Mouse (Mus musculus) kidney, embryonic 16.5 days (tissue): ENCODE measurements at regions not wholly inside any gene's neighbourhood (a gene's known extent, or its start where the extent isn't known, plus 50 kb on each side); places are given as distances from the start of the nearest gene placed in this dataset.

Source experiments
- ATAC-seq: fragments of 200-750 bp; cut with Nextera tagmentation; 2 replicates; pipeline ENCODE4 v1.8.0; 2017; ENCODE audit warnings: moderate TSS enrichment; ENCODE audit not compliant: low FRiP score, low TSS enrichment
- H3K27ac ChIP-seq: fragments of 300-500 bp; sonication (generic); 2 replicates; pipeline ENCODE4 v1.5.1; 2014; ENCODE audit warnings: low read length
- H3K27me3 ChIP-seq: fragments of 300-500 bp; sonication (generic); 2 replicates; pipeline ENCODE4 v1.6.1; 2014; ENCODE audit warnings: low read length, control low read depth, mixed read lengths; ENCODE audit not compliant: insufficient read depth
- H3K36me3 ChIP-seq: fragments of 300-500 bp; sonication (generic); 2 replicates; pipeline ENCODE4 v1.6.1; 2014; ENCODE audit warnings: low read length, control low read depth, mixed read lengths; ENCODE audit not compliant: insufficient read depth
- H3K4me1 ChIP-seq: fragments of 300-500 bp; sonication (generic); 2 replicates; pipeline ENCODE4 v1.6.1; 2014; ENCODE audit warnings: low read length, control low read depth, mixed read lengths; ENCODE audit not compliant: insufficient read depth
- H3K4me2 ChIP-seq: fragments of 300-500 bp; sonication (generic); replicated peaks from 2 replicates; pipeline ENCODE4 v1.6.1; 2014; ENCODE audit warnings: low read depth, low read length
- H3K4me3 ChIP-seq: fragments of 300-500 bp; sonication (generic); 2 replicates; pipeline ENCODE4 v1.5.1; 2014; ENCODE audit warnings: mild to moderate bottlenecking, low read length
- H3K9ac ChIP-seq: fragments of 300-500 bp; sonication (generic); replicated peaks from 2 replicates; pipeline ENCODE4 v1.6.1; 2014; ENCODE audit warnings: low read length
- H3K9me3 ChIP-seq: fragments of 300-500 bp; sonication (generic); 2 replicates; pipeline ENCODE4 v1.6.1; 2016; ENCODE audit warnings: low read length, control low read depth
- WGBS: fragments of 180-500 bp; shearing (Covaris S2); extraction: QIAGEN DNeasy Blood & Tissue Kit; methylation state at CpG from one replicate; pipeline ENCODE4 v1.1.7; 2014; 5-methylcytosine and 5-hydroxymethylcytosine counted together

GRCm38 (mm10) chr12:29100042-29100570 is 348.5 kb downstream of the Eipr1 start:
- Histone ChIP-seq H3K9ac (no peak overlapping the region), H3K9me3 (no peaks in the 10 kb centered on the region), H3K4me2 (no peak overlapping the region), H3K4me3 (no peak overlapping the region), H3K27me3 (no peaks in the 10 kb centered on the region), H3K4me1 (peaks cover 20% of the 10 kb centered on the region), H3K27ac (no peak overlapping the region), H3K36me3 (no peaks in the 10 kb centered on the region)
- WGBS: 55% methylated on average over 3 of the region's 3 CpGs
- no peak for ATAC-seq

DNA sequence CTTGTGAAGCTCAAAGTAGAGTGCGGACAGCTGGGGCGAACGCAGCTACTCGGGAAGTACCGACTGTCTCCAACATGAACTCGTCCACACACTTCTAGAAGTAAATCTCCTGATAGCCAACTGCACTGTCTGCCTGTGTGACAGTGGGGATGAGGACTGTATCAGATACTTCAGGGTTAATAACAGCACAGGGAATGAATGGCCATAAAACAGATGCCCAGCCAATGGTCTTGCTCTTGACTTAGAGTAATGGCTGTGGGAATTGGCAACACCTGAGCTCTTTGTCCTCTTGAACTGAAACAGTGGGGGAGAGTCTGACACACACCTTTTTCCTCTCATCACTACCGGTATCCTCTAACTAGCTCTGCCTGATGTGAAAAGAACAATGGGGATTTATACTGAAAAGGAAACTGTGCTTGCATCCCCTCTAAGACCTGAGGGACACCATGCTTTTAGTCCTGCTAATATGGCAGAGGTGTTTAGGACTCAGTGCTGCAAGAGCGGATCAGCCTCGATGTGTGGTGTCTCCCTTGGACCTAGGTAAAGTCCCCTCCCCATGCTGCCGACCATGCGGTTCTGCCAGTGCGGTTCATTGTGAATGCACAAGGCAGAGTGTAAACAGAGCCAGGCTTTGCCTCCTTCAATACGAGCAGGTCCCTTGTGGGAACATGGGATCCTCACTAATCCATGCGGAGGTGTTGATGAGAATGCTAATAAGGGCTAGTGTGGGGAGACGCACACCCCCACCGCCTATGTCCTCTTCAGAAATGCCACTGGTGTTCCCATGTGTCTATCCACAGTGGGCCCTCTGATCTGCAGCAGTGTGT is 355.5 kb downstream of the Eipr1 start:
- no peak for ATAC-seq
- Histone ChIP-seq H3K4me3 (no peak overlapping the region), H3K36me3 (no peaks in the 10 kb centered on the region), H3K4me1 (no peaks in the 10 kb centered on the region), H3K9me3 (no peaks in the 10 kb centered on the region), H3K4me2 (no peak overlapping the region), H3K9ac (no peak overlapping the region), H3K27ac (no peak overlapping the region), H3K27me3 (no peaks in the 10 kb centered on the region)
- WGBS: 76% methylated on average over 16 of the region's 16 CpGs

DNA sequence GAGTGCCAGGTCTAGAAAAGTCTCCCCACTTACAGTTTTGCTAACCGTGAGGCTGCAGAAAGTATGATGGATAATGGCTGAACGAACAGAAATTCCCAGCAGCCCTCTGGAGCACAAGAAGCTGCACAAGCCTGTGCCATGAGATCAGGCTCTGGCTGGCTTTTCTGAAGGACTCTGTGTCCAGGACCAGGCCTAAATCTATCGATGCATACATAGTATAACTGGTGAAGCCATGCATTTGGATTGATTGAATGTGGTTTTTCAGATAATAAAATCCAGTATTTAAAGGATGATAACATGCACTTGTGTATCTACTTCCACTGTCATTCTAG is 356.1 kb downstream of the Eipr1 start:
- no peak overlapping the region for H3K4me3 ChIP-seq
- no peak overlapping the region for H3K4me2 ChIP-seq
- no peak overlapping the region for H3K27ac ChIP-seq
- ATAC-seq: no peak
- 82% methylated on average over 3 of the region's 3 CpGs for whole genome bisulfite sequencing
- no peaks in the 10 kb centered on the region for H3K9me3 ChIP-seq
- no peaks in the 10 kb centered on the region for H3K27me3 ChIP-seq
- H3K4me1 ChIP-seq: no peaks in the 10 kb centered on the region
- H3K9ac ChIP-seq: no peak overlapping the region
- no peaks in the 10 kb centered on the region for H3K36me3 ChIP-seq

DNA sequence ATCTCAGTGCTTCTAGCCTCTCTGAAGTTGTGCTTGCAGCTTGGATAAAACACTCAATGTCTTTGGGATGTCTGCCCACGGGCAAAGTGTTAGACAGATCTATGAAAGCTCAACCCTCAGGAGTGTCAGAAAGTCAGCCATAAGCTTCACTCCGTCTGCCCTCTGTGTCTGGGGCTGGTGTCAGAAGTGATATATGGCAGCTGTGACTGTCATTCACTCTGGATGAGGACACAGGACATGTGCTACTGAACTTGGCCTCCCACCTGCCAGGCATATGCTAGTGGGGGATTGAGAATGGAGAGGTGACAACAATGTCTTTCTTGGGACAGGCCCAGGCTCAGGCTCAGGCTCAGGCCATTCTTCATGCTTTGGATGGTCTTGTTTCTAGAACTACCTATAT is 366.7 kb downstream of the Eipr1 start:
- no peaks in the 10 kb centered on the region for H3K27me3 ChIP-seq
- H3K4me2 ChIP-seq: no peak overlapping the region
- H3K4me3 ChIP-seq: no peak overlapping the region
- no peaks in the 10 kb centered on the region for H3K9me3 ChIP-seq
- H3K9ac ChIP-seq: no peak overlapping the region
- 54% methylated on average over 2 of the region's 2 CpGs for WGBS
- ATAC-seq: no peak
- H3K36me3 ChIP-seq: no peaks in the 10 kb centered on the region
- H3K4me1 ChIP-seq: no peaks in the 10 kb centered on the region
- no peak overlapping the region for H3K27ac ChIP-seq

DNA sequence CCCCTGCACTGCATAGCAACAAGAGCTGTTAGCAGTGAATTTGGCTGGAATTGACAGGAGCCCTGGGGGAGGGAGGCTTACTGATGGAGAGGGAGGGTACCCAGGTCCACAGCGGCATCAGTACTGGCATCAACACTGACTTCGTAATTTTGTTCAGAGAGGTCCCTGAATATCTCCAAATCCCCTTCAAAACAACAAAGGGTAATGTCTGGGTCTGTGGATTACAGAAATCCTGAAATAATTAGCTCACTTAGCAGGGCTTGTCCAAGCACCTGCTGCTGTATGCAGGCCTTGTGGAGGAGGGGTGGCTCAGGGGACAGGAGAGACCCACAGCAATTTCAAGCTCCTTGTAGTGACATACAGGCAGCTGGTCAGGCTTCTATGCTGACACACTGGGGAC is 369.6 kb downstream of the Eipr1 start:
- WGBS: 81% methylated on average over 2 of the region's 2 CpGs
- Histone ChIP-seq H3K4me1 (no peaks in the 10 kb centered on the region), H3K4me3 (no peak overlapping the region), H3K27me3 (no peaks in the 10 kb centered on the region), H3K9me3 (no peaks in the 10 kb centered on the region), H3K27ac (no peak overlapping the region), H3K36me3 (no peaks in the 10 kb centered on the region), H3K4me2 (no peak overlapping the region), H3K9ac (no peak overlapping the region)
- ATAC-seq: no peak

DNA sequence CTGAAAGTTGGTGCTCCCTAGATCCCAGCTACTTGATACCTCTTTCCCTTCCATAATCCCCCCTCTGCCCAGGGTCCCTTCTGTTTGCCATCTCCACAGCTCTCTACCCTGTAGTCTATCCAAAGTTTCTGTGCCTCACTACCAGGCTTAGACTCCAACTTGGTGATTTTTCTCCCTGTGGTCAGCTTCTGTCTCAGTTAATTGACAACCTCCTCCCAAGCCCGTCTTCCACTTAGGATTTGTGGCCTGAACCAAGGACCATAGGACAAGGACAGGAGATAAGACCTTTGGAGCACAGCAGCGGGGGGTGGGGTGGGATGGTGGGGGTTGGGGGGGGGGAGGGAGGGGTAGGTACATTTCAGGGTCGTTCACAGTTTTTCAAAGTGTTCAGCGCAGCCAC is 371.3 kb downstream of the Eipr1 start:
- H3K27ac ChIP-seq: no peak overlapping the region
- H3K4me3 ChIP-seq: no peak overlapping the region
- H3K9ac ChIP-seq: no peak overlapping the region
- H3K27me3 ChIP-seq: no peaks in the 10 kb centered on the region
- no peaks in the 10 kb centered on the region for H3K9me3 ChIP-seq
- no peak for ATAC-seq
- H3K36me3 ChIP-seq: no peaks in the 10 kb centered on the region
- H3K4me2 ChIP-seq: no peak overlapping the region
- 87% methylated on average over 4 of the region's 4 CpGs for WGBS
- H3K4me1 ChIP-seq: no peaks in the 10 kb centered on the region

- no peaks in the 10 kb centered on the region for H3K9me3 ChIP-seq
- H3K36me3 ChIP-seq: no peaks in the 10 kb centered on the region
- no peak overlapping the region for H3K4me2 ChIP-seq
- H3K27ac ChIP-seq: no peak overlapping the region
- 16% methylated on average over 7 of the region's 7 CpGs for WGBS
- ATAC-seq: no peak
- no peak overlapping the region for H3K9ac ChIP-seq
- no peaks in the 10 kb centered on the region for H3K4me1 ChIP-seq
- no peaks in the 10 kb centered on the region for H3K27me3 ChIP-seq
- H3K4me3 ChIP-seq: no peak overlapping the region
Observed at GRCm38 (mm10) chr12:29124079-29124668, 372.6 kb downstream of the Eipr1 start.

DNA sequence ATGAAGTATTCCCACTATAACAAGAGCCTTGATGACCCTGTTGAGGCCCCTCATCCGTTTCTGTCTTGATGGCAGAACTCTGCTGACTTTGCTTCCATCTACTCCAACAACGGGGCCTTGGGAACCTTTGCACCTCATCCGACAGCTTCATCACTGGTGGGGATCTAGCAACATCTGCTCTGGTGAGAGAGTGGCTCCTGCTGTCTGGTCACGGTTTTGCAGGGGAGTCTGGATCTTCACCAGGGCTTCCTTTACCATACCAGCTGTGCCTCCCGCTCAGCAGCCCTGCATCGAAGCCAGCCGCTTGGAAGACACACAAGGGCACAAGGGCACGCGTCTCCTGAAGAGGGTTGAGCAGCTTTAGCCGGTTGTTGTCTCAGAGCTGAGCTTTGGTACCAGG is 377.2 kb downstream of the Eipr1 start:
- Histone ChIP-seq H3K36me3 (no peaks in the 10 kb centered on the region), H3K9me3 (no peaks in the 10 kb centered on the region), H3K27me3 (no peaks in the 10 kb centered on the region), H3K9ac (no peak overlapping the region), H3K4me2 (no peak overlapping the region), H3K4me1 (no peaks in the 10 kb centered on the region), H3K4me3 (no peak overlapping the region), H3K27ac (no peak overlapping the region)
- 31% methylated on average over 10 of the region's 10 CpGs for WGBS
- no peak for ATAC-seq

- Histone ChIP-seq H3K9me3 (no peaks in the 10 kb centered on the region), H3K27me3 (no peaks in the 10 kb centered on the region), H3K4me2 (no peak overlapping the region), H3K4me3 (no peak overlapping the region), H3K4me1 (no peaks in the 10 kb centered on the region), H3K9ac (no peak overlapping the region), H3K27ac (no peak overlapping the region), H3K36me3 (no peaks in the 10 kb centered on the region)
- no peak for ATAC-seq
- 66% methylated on average over 4 of the region's 4 CpGs for WGBS
Observed at GRCm38 (mm10) chr12:29129331-29129730, 377.7 kb downstream of the Eipr1 start.

DNA sequence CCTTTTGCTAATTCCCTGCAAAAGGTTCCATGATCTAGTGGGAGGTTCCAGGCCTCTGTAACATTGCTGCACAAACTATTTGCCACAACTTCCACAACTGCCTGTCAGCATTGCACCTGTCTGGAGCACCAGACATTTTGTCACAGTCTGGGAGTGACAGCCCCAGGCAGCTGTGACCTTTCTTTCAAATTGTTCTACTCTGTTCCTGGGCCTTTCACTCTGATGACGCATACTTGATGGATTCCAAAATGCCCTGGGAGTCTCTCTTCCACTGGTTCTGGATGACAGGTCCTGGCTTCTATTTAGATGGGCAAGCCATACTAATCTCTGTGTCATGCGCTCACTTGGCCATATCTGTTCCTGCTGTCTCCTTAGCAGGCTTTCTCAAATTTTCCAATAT is 382.7 kb downstream of the Eipr1 start:
- H3K4me3 ChIP-seq: no peak overlapping the region
- H3K4me2 ChIP-seq: no peak overlapping the region
- peaks cover 10% of the 10 kb centered on the region; the same call in 1 of the 2 replicates for H3K4me1 ChIP-seq
- H3K36me3 ChIP-seq: no peaks in the 10 kb centered on the region
- ATAC-seq: no peak
- no peaks in the 10 kb centered on the region for H3K9me3 ChIP-seq
- no peaks in the 10 kb centered on the region for H3K27me3 ChIP-seq
- WGBS: 86% methylated on average over 2 of the region's 2 CpGs
- H3K27ac ChIP-seq: no peak overlapping the region
- H3K9ac ChIP-seq: no peak overlapping the region
